Mouse (Mus musculus) heart, embryonic 10.5 days (tissue): ENCODE measurements around the gene Slc12a3. TPM values are rescaled to one million over a fixed set of nuclear protein-coding genes. Genes with fewer than 3 reads are reported as not detected.
"Not testable (repeated sequence)": the region's sequence is repeated elsewhere in the genome, so short reads cannot be mapped to it uniquely, and the experiment has no call there.

Source experiments
- DNase-seq: peaks from one replicate; pipeline ENCODE4 v3.0.0-alpha.2; 2017; ENCODE audit warnings: low spot score
- H3K27ac ChIP-seq: fragments of 300-500 bp; sonication (generic); 2 replicates; pipeline ENCODE4 v1.5.1; 2016; ENCODE audit warnings: mild to moderate bottlenecking
- H3K27me3 ChIP-seq: fragments of 300-500 bp; sonication (generic); 2 replicates; pipeline ENCODE4 v1.6.1; 2016; ENCODE audit warnings: mild to moderate bottlenecking; ENCODE audit not compliant: poor library complexity, insufficient read depth, severe bottlenecking
- H3K36me3 ChIP-seq: fragments of 300-500 bp; sonication (generic); 2 replicates; pipeline ENCODE4 v1.6.1; 2016; ENCODE audit warnings: mild to moderate bottlenecking, moderate library complexity
- H3K4me1 ChIP-seq: fragments of 300-500 bp; sonication (generic); 2 replicates; pipeline ENCODE4 v1.6.1; 2016; ENCODE audit warnings: mild to moderate bottlenecking
- H3K4me3 ChIP-seq: fragments of 300-500 bp; sonication (generic); 2 replicates; pipeline ENCODE4 v1.5.1; 2016; ENCODE audit warnings: mild to moderate bottlenecking, moderate library complexity
- H3K9me3 ChIP-seq: fragments of 300-500 bp; sonication (generic); 2 replicates; pipeline ENCODE4 v1.6.1; 2016; ENCODE audit warnings: mild to moderate bottlenecking, moderate library complexity
- WGBS: fragments of 180-500 bp; shearing (Covaris S2); methylation state at CpG from one replicate; pipeline ENCODE4 v1.1.7; 2016; 5-methylcytosine and 5-hydroxymethylcytosine counted together
- microRNA counts: library from miRNA; unstranded; fragments of <30 nt; microRNA quantifications from one replicate; lab custom pipeline; 2017
- microRNA-seq: library from miRNA; unstranded; fragments of <30 nt; microRNA quantifications from one replicate; pipeline ENCODE4, GENCODE M21; 2017
- polyA plus RNA-seq: library from polyadenylated mRNA; unstranded; fragments of >200 nt; fragmentation: Nextera tagmentation; extraction: Ambion mirVana; gene quantifications from 2 replicates; pipeline ENCODE4 v1.2.1, GENCODE M21; 2016

The Slc12a3 gene
- polyA plus RNA-seq, 1 experiment from 2014 or later = 0.06 TPM

GRCm38 (mm10) chr8:94399361-94399953 is 70.5 kb downstream of the Slc12a3 start:
- DNase-seq = no peak
- Histone ChIP-seq H3K27ac (no peak overlapping the region), H3K36me3 (peaks cover 22% of the 10 kb centered on the region), H3K27me3 (no peaks in the 10 kb centered on the region), H3K4me1 (peaks cover 6% of the 10 kb centered on the region), H3K9me3 (no peaks in the 10 kb centered on the region), H3K4me3 (no peak overlapping the region)
- WGBS = 68% methylated on average over 3 of the region's 3 CpGs

GRCm38 (mm10) chr8:94399957-94400356 is 71.0 kb downstream of the Slc12a3 start:
- not testable (repeated sequence) for DNase-seq, H3K9me3 ChIP-seq, H3K27ac ChIP-seq, H3K4me1 ChIP-seq, H3K4me3 ChIP-seq, H3K27me3 ChIP-seq
- H3K36me3 ChIP-seq = peaks cover 17% of the 10 kb centered on the region
- 72% methylated on average over 2 of the region's 2 CpGs for WGBS

GRCm38 (mm10) chr8:94408443-94409080 is 79.6 kb downstream of the Slc12a3 start:
- Histone ChIP-seq H3K4me3 (no peak overlapping the region), H3K27ac (peak overlapping the region; percentile 74), H3K9me3 (no peaks in the 10 kb centered on the region), H3K36me3 (no peaks in the 10 kb centered on the region), H3K4me1 (peaks cover 19% of the 10 kb centered on the region), H3K27me3 (no peaks in the 10 kb centered on the region)
- no peak for DNase-seq
- WGBS = 25% methylated on average over 8 of the region's 8 CpGs

DNA sequence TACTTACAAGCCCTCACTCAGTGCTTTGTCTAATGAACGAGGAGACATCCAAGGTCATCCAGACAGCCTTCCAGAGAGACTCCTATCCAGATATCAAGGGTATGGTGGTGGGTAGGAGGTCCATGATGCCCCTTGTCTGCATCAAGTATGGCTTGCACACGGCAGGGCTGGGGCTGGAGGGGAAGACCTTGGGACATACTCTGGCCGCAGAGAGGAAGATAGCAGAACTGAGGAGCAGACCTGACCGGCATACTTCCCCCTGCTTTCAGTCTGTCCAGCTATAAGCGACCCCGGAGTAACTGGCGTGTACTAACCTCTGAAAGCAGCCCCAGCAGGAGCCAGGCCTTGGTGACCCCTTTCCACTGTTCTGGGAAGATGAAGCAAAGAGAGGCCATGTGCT is 80.5 kb downstream of the Slc12a3 start:
- H3K27me3 ChIP-seq = no peaks in the 10 kb centered on the region
- WGBS = 79% methylated on average over 7 of the region's 7 CpGs
- no peaks in the 10 kb centered on the region for H3K36me3 ChIP-seq
- H3K27ac ChIP-seq = no peak overlapping the region
- H3K4me1 ChIP-seq = peaks cover 19% of the 10 kb centered on the region
- no peak for DNase-seq
- H3K4me3 ChIP-seq = no peak overlapping the region
- H3K9me3 ChIP-seq = no peaks in the 10 kb centered on the region

- no peaks in the 10 kb centered on the region for H3K36me3 ChIP-seq
- no peaks in the 10 kb centered on the region for H3K27me3 ChIP-seq
- H3K9me3 ChIP-seq = no peaks in the 10 kb centered on the region
- peaks cover 19% of the 10 kb centered on the region for H3K4me1 ChIP-seq
- H3K27ac ChIP-seq = no peak overlapping the region
- no peak for DNase-seq
- no peak overlapping the region for H3K4me3 ChIP-seq
- WGBS = 83% methylated on average over 6 of the region's 6 CpGs
Measured at GRCm38 (mm10) chr8:94412518-94412917, 83.5 kb downstream of the Slc12a3 start.

DNA sequence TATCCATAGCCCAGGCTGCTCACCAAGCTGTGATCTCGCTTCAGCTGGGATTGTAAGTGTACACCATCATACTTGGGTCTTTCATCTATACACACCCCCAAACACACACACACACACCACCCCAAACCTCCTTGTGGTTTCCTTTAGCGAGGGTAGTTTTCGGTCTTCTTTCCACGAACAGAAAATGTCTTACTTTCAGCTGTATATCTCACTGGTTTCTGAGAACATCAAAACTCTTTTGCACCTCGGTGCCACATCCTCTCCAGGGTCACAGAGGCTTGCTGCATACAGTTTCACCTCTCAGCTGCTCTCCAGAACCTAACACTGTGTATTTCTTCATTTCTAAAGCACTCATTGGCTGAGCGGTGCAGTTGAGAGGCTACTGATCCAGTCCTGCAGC is 84.5 kb downstream of the Slc12a3 start:
- no peaks in the 10 kb centered on the region for H3K27me3 ChIP-seq
- H3K9me3 ChIP-seq = no peaks in the 10 kb centered on the region
- no peak overlapping the region for H3K4me3 ChIP-seq
- WGBS = 85% methylated on average over 6 of the region's 6 CpGs
- H3K27ac ChIP-seq = no peak overlapping the region
- DNase-seq = no peak
- peaks cover 11% of the 10 kb centered on the region for H3K4me1 ChIP-seq
- H3K36me3 ChIP-seq = no peaks in the 10 kb centered on the region

- Histone ChIP-seq H3K27ac (no peak overlapping the region), H3K4me1 (no peaks in the 10 kb centered on the region), H3K36me3 (no peaks in the 10 kb centered on the region), H3K27me3 (no peaks in the 10 kb centered on the region), H3K4me3 (no peak overlapping the region), H3K9me3 (no peaks in the 10 kb centered on the region)
- 65% methylated on average over 2 of the region's 2 CpGs for WGBS
- DNase-seq = no peak
Measured at GRCm38 (mm10) chr8:94415218-94415617, 86.2 kb downstream of the Slc12a3 start.

MicroRNA genes within 50 kb of the gene (microRNA counts, 519-probe panel; counts per million panel counts)
- 4,595 counts per million, percentile 31 among the panel's probes with 10 or more counts for microRNA mmu-miR-138 (lab: Ali Mortazavi, UCI)

Small RNA genes within 50 kb of the gene (microRNA-seq; reads per million reads assigned to microRNA genes)
- 163 reads per million, percentile 57 among the genes with 10 or more reads in this experiment for gene Mir138-2

Other genes with a start within 250 kb of the Slc12a3 start
- gene Bbs2, start 230.3 kb upstream of the Slc12a3 start, polyA plus RNA-seq = 6.7 and 7.8 TPM in 2 replicates
- not detected in 2 replicates for gene Mt4, start 192.0 kb upstream of the Slc12a3 start, polyA plus RNA-seq
- 10.6 and 15.7 TPM in 2 replicates for gene Mt3, start 176.6 kb upstream of the Slc12a3 start, polyA plus RNA-seq
- 86.3 and 113 TPM in 2 replicates for gene Mt2, start 156.5 kb upstream of the Slc12a3 start, polyA plus RNA-seq
- 361 and 393 TPM in 2 replicates for gene Mt1, start 150.1 kb upstream of the Slc12a3 start, polyA plus RNA-seq
- 98.2 and 118 TPM in 2 replicates for gene Nup93, start 114.6 kb upstream of the Slc12a3 start, polyA plus RNA-seq
- 75.5 and 90.8 TPM in 2 replicates for gene Herpud1, start 57.2 kb downstream of the Slc12a3 start, polyA plus RNA-seq
- gene Nlrc5, start 105.2 kb downstream of the Slc12a3 start, polyA plus RNA-seq = not detected in 2 replicates
- gene Cpne2, start 203.8 kb downstream of the Slc12a3 start, polyA plus RNA-seq = 5.6 and 6.8 TPM in 2 replicates